Mouse (Mus musculus) heart, embryonic 14.5 days (tissue): Measurements from ENCODE around the gene Prelp. TPM values are rescaled to one million over a fixed set of nuclear protein-coding genes. Genes with fewer than 3 reads are reported as not detected.

ENCODE experiments used
- ATAC-seq: fragments of 200-750 bp; cut with Nextera tagmentation; 2 replicates; pipeline ENCODE4 v1.8.0; 2017; ENCODE audit warnings: low read depth, moderate TSS enrichment; ENCODE audit not compliant: insufficient number of reproducible peaks, insufficient read depth, low FRiP score
- H3K27ac ChIP-seq, 2 experiments: fragments of 200-500 bp in 1 of 2; fragments of 300-500 bp in 1 of 2; sonication (generic) in 1 of 2; replicated peaks in 1 of 2; 2 replicates each; pipeline ENCODE4 v1.5.1; 2012 to 2014; ENCODE audit warnings: low read depth in 2 of 2, low read length in 2 of 2, control low read depth in 1 of 2, mild to moderate bottlenecking in 1 of 2, mixed read lengths in 1 of 2; ENCODE audit not compliant: control insufficient read depth in 1 of 2, insufficient read depth in 1 of 2
- H3K27me3 ChIP-seq: fragments of 300-500 bp; sonication (generic); 2 replicates; pipeline ENCODE4 v1.6.1; 2014; ENCODE audit warnings: mild to moderate bottlenecking, low read length, control low read depth; ENCODE audit not compliant: control insufficient read depth, insufficient read depth
- H3K36me3 ChIP-seq: fragments of 300-500 bp; sonication (generic); 2 replicates; pipeline ENCODE4 v1.6.1; 2014; ENCODE audit warnings: mild to moderate bottlenecking, control low read depth, low read length, mixed read lengths; ENCODE audit not compliant: control insufficient read depth, insufficient read depth
- H3K4me1 ChIP-seq, 2 experiments: fragments of 200-500 bp in 1 of 2; fragments of 300-500 bp in 1 of 2; sonication (generic) in 1 of 2; 2 replicates each; pipeline ENCODE4 v1.6.1; 2012 to 2014; ENCODE audit warnings: low read length in 2 of 2, control low read depth in 1 of 2, mixed read lengths in 1 of 2; ENCODE audit not compliant: control insufficient read depth in 2 of 2, insufficient read depth in 2 of 2
- H3K4me2 ChIP-seq: fragments of 300-500 bp; sonication (generic); 2 replicates; pipeline ENCODE4 v1.6.1; 2014; ENCODE audit warnings: mild to moderate bottlenecking, low read length
- H3K4me3 ChIP-seq, 2 experiments: fragments of 200-500 bp in 1 of 2; fragments of 300-500 bp in 1 of 2; sonication (generic) in 1 of 2; 2 replicates each; pipeline ENCODE4 v1.5.1; 2012 to 2014; ENCODE audit warnings: low read length in 2 of 2, mild to moderate bottlenecking in 2 of 2, control low read depth in 1 of 2, low read depth in 1 of 2, moderate library complexity in 1 of 2; ENCODE audit not compliant: control insufficient read depth in 1 of 2, insufficient read depth in 1 of 2
- H3K9ac ChIP-seq: fragments of 300-500 bp; sonication (generic); 2 replicates; pipeline ENCODE4 v1.6.1; 2014; ENCODE audit warnings: mild to moderate bottlenecking, low read length
- H3K9me3 ChIP-seq: fragments of 300-500 bp; sonication (generic); 2 replicates; pipeline ENCODE4 v1.6.1; 2016; ENCODE audit warnings: low read length, control low read depth; ENCODE audit not compliant: control insufficient read depth
- WGBS: fragments of 180-500 bp; shearing (Covaris S2); extraction: QIAGEN DNeasy Blood & Tissue Kit; methylation state at CpG from one replicate; pipeline ENCODE4 v1.1.7; 2014; 5-methylcytosine and 5-hydroxymethylcytosine counted together
- polyA plus RNA-seq: library from polyadenylated mRNA; unstranded; fragments of >200 nt; fragmentation: Nextera tagmentation; extraction: Ambion mirVana; gene quantifications from 2 replicates; pipeline ENCODE4 v1.2.1, GENCODE M21; 2014

Prelp gene
- polyA plus RNA-seq, 1 experiment from 2014 or later, result 2.1 TPM

DNA sequence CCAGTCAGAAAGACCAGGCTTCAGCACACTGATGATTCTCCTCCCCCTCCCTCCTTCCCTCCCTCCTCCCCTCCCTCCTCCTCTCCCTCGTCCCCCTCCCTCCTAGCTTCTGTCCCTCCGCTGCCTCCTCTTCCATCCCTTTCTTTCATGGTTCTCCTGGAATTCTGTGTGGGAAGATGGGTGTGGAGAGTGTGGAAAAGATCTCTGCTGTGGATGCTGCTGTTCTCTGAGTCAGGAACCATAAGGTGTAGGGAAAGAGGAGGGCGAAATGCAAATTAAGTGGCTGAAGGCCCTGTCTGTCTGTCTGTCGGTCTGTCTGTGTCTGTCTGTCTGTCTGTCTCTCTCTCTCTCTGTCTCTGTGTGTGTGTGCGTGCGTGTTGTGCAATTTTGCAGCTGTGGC is 23.9 kb downstream of the Prelp start:
- Histone ChIP-seq H3K27ac (no peak overlapping the region), H3K4me3 (no peak overlapping the region), H3K9ac (no peak overlapping the region), H3K4me2 (no peak overlapping the region), H3K9me3 (no peaks in the 10 kb centered on the region), H3K27me3 (no peaks in the 10 kb centered on the region), H3K4me1 (peaks cover 33 to 36% of the 10 kb centered on the region in 2 experiments), H3K36me3 (no peaks in the 10 kb centered on the region)
- no peak for ATAC-seq
- WGBS, result 70% methylated on average over 6 of the region's 6 CpGs

DNA sequence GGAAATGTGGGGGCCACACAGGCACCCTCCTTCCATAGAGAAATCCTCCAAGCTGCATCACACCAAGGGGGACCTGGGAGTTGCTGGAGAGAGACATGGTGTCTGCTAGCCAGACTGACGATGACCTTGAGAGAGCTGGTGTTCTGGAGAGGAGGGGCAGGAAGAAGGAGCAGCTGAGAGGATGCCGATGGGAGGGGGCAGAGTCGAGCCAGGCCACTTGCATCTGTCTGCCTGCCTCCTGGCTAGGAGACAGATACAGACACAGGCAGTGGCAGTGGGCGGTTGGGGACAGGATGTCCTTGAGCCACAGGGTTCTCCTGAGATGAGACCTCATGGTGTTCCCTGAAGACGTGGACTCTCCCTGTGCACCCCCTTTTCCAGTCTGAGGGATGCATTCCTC is 29.7 kb downstream of the Prelp start:
- WGBS, result 4% methylated on average over 5 of the region's 5 CpGs
- H3K4me3 ChIP-seq, result no peak overlapping the region
- H3K9me3 ChIP-seq, result no peaks in the 10 kb centered on the region
- H3K4me1 ChIP-seq, result peaks cover 54 to 60% of the 10 kb centered on the region in 2 experiments
- H3K4me2 ChIP-seq, result no peak overlapping the region
- peak overlapping the region; percentile 18; the same call in 1 of the 2 replicates for H3K9ac ChIP-seq
- ATAC-seq, result peak; percentile 60
- no peaks in the 10 kb centered on the region for H3K27me3 ChIP-seq
- H3K27ac ChIP-seq, result peak overlapping the region; percentile 45 to 50; a peak in 3 of 4 replicates
- no peaks in the 10 kb centered on the region for H3K36me3 ChIP-seq

DNA sequence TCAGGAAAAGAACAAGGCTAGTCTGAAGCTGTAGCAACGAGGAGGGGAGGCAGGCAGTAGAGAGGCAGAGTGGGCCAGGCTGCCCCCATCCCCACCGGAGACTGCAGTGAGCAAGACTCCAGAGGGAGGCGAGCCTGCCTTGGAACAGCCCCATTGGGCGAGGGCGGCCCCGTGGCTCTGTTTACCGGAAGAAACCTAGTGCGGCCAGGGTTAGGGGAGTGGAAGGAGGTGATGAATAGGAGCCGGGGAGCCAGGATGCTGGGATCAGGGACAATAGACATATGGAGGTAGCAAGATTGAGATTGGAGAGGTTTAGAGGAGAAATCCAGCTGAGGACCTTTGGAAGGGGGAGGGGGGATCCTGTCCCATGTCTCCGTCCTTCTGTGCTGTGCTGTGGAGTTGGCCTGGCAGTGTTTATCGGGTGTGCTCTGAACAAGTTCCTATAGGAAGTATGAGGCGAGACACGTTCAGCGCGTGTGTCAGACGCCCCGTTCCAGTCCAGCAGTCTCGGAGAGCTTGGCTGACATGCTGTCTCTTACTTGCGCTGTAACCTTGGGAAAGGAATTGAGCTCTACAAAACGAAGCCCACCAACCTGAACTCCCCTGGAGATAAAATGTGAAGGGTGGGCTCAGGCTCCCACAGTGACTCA is 31.1 kb downstream of the Prelp start:
- Histone ChIP-seq H3K4me3 (peak overlapping the region; percentile 5 to 20; a peak in 3 of 4 replicates), H3K9me3 (no peaks in the 10 kb centered on the region), H3K9ac (peak overlapping the region; percentile 36), H3K36me3 (no peaks in the 10 kb centered on the region), H3K4me1 (peaks cover 45 to 53% of the 10 kb centered on the region in 2 experiments), H3K27me3 (no peaks in the 10 kb centered on the region), H3K4me2 (peak overlapping the region; percentile 53), H3K27ac (peak overlapping the region; percentile 50 to 55; a peak in 3 of 4 replicates)
- no peak; the same call in 1 of the 2 replicates for ATAC-seq
- 14% methylated on average over 20 of the region's 20 CpGs for WGBS

DNA sequence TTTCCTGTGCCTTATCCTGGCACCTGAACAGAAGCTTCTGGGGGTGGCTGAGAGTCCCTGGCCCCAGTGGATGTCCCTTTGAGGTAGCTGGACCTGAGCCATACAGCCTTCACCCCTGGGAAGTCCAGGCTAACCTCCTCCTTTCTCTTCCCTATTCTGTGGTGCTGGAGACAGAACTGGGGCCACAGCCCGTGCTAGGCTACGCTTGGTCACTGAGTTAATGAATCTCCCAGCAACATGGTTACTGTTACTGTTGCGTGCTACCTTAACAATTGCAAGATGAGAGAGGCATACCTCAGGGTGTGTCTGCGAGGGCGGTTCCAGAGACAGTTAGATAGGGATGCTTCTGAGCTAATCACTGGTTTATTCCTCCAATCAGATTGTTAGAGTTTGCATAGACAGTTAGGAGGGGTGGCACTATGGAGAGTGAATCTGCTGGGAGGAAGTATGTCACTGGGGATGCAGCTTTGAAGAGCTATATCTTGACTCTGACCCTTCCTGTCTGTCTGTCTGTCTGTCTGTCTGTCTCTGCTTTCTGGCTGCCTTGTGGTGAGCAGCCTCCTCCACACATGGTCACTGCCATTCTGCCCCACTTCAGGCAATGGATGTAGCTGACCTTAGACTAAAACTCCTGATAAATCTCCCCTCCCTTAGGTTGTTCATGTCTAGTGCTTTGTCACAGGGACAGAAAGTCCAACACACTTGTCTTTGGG is 33.5 kb downstream of the Prelp start:
- WGBS, result 79% methylated on average over 5 of the region's 5 CpGs
- H3K9me3 ChIP-seq, result no peaks in the 10 kb centered on the region
- no peak overlapping the region for H3K27ac ChIP-seq
- H3K27me3 ChIP-seq, result no peaks in the 10 kb centered on the region
- H3K4me1 ChIP-seq, result peaks cover 38 to 39% of the 10 kb centered on the region in 2 experiments
- no peak for ATAC-seq
- no peak overlapping the region for H3K4me3 ChIP-seq
- no peak overlapping the region for H3K9ac ChIP-seq
- H3K4me2 ChIP-seq, result no peak overlapping the region
- H3K36me3 ChIP-seq, result no peaks in the 10 kb centered on the region

DNA sequence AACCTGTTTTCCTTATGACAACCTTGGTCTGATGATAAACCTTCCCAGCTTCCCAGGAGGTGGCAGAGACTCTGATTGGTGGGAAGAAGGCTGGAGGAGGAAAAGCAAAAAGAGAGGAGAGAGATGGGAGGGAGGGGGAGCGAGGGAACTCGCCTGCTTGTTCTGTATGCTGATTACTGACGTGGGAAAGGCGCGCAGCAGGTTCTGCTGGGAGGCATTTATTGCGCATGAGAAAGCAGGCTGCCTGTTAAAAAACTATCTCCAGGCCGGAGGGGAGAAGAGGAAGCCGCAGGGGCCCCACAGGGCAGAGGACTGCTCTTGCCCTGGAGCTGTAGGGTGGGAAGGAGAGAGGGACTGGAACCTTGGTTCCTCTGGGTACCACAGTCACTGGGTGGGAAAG is 34.2 kb downstream of the Prelp start:
- Histone ChIP-seq H3K4me3 (no peak overlapping the region), H3K36me3 (no peaks in the 10 kb centered on the region), H3K27ac (no peak overlapping the region), H3K4me1 (peaks cover 35 to 38% of the 10 kb centered on the region in 2 experiments), H3K27me3 (no peaks in the 10 kb centered on the region), H3K4me2 (no peak overlapping the region), H3K9me3 (no peaks in the 10 kb centered on the region), H3K9ac (peak overlapping the region; percentile 36; the same call in 1 of the 2 replicates)
- whole genome bisulfite sequencing, result 16% methylated on average over 8 of the region's 8 CpGs
- no peak for ATAC-seq

DNA sequence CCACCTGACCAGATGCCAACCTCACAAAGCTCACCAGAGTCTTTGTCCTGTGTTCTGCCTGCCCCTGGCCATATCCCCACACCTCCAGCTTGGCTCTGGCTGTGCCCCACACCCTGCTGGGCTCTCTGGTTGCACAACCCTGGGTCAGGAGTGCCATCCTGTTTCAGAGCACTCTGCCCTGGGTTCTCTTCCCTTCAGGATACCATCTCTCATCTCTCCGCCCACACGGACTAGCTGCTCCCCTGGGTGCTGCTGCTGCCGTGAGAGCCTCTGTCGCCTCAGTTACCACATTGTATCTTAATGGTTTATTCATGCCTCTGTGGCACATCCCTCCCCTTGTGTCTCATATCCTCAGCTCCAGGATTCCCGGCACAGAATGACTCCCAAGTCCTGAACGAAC is 34.8 kb downstream of the Prelp start:
- no peaks in the 10 kb centered on the region for H3K27me3 ChIP-seq
- WGBS, result 52% methylated on average over 6 of the region's 6 CpGs
- no peaks in the 10 kb centered on the region for H3K36me3 ChIP-seq
- H3K4me2 ChIP-seq, result no peak overlapping the region
- no peaks in the 10 kb centered on the region for H3K9me3 ChIP-seq
- no peak overlapping the region for H3K4me3 ChIP-seq
- no peak for ATAC-seq
- peaks cover 34 to 37% of the 10 kb centered on the region in 2 experiments for H3K4me1 ChIP-seq
- H3K27ac ChIP-seq, result no peak overlapping the region
- no peak overlapping the region for H3K9ac ChIP-seq

DNA sequence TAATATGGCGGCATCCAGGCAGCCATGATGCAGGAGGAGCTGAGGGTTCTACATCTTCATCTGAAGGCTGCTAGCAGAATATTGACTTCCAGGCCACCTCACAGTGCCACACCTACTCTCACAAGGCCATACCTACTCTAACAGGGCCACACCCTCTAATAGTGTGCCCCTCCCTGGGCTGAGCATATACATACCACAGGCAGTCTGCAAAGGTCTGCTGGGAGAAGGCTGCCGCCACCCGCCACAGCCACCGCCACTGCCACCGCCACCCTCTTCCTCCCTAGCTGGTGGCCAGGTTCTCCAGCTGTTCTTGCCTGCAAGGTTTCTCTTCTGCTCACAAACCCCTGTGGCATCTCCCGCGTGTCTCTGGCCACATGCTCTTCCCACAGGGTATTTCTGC is 35.4 kb downstream of the Prelp start:
- no peaks in the 10 kb centered on the region for H3K9me3 ChIP-seq
- no peak overlapping the region for H3K27ac ChIP-seq
- H3K4me1 ChIP-seq, result peaks cover 32 to 36% of the 10 kb centered on the region in 2 experiments
- ATAC-seq, result no peak
- no peaks in the 10 kb centered on the region for H3K27me3 ChIP-seq
- 91% methylated on average over 7 of the region's 7 CpGs for whole genome bisulfite sequencing
- no peak overlapping the region for H3K4me3 ChIP-seq
- no peaks in the 10 kb centered on the region for H3K36me3 ChIP-seq
- H3K4me2 ChIP-seq, result no peak overlapping the region
- no peak overlapping the region for H3K9ac ChIP-seq
